Mouse (Mus musculus) kidney, postnatal 36 days (tissue): Measurements from ENCODE around the gene P3h2.
A peak's percentile ranks its signal among the peaks of the same experiment; 100 is the strongest.

Experiments
- DNase-seq, 2 experiments: peaks; one replicate each; pipeline ENCODE4 v3.0.0; 2021 to 2022; ENCODE audit warnings: mixed read lengths in 2 of 2

The P3h2 gene

DNA sequence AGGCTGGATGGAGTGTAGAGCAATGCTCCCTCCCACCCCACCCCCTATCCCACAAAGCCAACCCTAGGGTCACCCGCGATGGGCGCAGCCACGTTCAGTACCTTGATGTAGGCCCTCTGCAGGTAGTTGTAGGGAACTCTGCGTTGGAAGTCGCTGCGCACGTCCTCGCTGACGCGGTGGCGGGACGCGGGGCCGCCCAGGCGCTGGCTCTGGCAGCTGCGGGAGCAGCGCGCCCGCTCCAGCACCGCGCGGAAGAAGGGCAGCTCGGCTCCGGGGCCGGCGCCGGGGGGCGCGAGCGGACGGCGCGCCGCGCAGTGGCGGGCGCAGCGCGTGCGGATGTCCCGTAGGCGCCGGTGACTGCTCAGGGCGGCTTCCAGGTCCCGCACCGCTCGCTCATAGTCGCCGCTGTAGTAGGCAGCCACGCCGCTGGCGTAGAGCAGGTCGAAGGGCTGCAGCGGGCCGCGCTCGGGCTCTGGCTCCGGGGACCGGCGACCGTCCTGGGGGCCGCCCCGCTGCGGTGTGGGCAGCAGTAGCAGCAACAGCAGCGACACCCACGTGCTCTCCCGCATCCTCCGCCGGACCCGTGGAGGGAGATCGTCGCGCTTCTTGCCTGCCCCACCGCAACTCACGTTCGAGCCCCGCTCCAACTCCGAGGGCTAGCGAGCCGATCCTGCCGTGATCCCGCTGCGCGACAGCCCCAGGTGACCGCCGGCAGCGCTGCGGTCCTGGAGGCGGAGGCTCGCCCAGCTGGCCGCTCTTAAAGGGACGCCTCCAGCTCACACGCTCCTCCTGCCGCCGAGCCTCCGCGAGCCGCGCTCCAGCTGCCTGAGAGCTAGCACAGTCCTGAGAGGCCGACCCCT is at the start of gene P3h2:
Gene P3h2 (minus strand): TSS at position 670 of the 860 bp plus-strand sequence.
- peak; percentile 78 to 87 for DNase-seq

DNA sequence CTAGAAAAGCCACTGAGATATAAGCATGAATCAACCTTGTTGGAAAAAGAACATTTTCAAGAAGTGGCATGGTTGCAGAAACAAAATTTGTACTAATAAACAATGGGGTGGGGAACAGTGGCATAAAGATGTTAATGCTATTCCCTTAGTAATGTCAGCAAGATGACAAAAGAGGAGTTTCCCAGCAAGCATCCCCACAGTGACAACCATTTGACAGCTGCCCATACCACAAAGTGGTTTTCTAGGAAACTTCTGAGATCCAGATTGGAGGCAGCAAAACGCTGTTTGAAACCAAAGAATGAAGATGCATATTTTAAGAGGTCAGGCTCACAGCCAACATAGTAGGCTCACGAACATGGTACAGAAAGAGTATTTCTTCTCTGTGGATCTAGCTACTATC is 46.7 kb upstream of the P3h2 start:
- DNase-seq: no peak

DNA sequence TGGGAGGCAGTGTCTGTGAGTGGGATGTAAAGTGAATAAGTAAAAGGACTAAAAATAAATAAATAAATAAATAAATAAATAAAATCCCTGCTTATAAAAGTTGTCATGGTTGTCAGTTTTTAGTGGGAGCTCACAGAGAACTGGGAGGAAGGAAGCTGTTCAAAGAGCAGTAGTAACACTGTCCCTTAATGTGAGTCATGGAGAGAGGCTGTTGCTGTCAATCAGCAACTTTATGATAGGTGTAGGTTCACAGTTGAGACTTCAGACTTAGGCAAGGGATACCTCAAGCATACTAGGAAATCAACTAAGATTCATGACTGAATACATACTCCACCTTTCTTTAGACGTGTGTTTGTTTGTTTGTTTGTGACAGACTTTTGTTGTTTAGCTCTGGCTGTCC is 45.4 kb upstream of the P3h2 start:
- no peak for DNase-seq

DNA sequence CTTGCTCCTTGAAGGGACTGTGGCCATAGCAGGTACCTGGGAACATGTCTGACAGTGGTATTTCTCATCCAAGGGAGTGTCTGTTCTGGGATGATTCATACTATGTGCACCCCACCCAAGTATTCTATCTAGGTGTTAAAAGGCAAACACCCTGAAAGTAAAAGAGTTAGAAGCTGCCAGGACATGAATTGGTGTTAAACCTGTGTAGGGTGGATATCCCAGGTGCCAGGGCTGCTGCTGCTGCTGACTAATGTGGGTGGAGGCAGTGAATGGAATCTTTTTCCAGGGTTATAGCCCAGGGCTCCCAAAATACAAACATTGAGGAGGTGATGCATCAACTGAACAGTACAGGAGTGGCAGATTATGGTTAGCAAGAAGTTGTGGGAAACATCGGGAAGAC is 41.3 kb upstream of the P3h2 start:
- DNase-seq: no peak

DNA sequence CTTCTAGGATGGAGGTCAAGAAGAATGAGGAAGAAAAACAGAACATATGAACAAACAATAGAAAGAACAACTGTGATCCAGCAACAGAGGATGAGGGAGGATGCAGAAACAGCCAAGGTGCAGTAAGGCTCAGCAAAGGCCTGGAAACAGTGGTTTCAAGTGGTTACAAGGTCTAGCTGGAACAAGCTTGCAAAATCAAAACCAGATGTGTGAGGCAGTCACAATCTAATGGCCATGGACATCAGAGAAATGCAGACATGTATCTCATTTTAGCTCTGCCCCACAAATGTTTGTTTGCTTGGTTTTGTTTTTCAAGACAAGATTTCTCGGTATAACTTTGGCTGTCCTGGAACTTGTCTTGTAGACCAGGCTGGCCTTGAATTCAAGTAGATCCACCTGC is 25.5 kb upstream of the P3h2 start:
- no peak for DNase-seq

DNA sequence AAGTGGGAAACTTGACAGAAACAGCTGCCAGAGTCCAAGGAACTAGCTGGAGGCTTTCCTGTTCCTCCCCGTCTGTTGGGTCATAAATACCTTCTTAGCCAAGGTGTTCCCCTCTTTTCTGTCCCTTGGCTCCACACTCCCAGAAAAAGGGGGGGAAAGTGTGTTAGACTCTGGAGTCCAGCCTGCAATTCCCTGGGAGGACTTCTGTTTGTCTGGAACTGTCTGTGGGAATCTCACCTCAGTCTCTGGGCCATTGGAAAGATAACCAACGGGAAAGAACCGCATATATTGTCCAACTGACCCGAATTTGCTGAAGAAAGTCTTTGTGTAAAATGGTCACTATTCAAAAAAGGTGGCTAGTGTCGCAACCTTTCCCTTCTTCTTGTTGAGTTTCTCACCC is 1.0 kb upstream of the P3h2 start:
- DNase-seq: no peak

DNA sequence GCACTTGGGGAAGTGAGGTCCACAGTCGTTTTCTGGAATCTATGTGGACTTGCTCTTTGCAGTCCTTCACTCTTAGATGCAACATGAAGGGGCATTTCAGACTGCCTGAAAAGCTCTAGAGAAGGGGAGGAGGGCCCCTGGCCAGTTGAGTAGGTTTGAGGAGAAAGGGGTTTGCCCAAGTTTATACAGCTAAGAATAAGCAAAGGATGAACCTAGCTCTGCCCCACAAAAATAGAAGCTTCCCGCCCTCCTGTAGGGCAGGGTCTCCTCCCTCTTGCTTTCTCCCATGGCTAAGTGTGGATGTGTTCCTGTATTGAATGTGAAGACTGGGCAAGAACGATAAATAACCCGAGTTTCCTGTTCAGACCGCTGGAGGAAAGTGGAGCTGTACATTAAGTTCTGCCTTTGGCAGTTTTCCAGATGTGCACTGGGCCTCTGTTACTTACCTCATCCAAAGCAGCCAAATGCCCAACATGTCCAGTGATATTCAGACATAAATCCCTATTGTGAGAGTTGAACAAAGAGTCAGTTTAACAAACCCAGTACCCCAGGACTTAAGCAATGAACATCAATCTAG is 545 bp upstream of the P3h2 start:
- DNase-seq: no peak

DNA sequence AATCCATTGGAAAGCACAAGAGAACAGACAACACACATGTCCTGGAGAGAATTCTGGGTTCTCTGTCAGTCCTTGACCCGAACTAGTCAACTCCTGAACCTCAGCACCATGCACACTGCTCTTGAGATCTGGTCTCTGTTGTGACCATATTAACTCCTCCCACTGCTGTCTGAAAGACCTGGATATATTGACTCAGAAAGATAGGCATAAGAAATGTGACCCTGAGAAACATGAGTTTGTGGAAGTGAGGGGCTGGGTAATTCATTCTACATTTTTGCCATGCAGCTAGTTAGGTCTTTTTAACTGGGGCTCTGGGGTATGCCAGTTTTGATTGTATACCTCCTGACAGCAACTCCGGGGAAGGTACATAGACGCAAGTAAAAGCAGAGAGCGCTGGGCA is 1.3 kb downstream of the P3h2 start:
- DNase-seq: no peak

DNA sequence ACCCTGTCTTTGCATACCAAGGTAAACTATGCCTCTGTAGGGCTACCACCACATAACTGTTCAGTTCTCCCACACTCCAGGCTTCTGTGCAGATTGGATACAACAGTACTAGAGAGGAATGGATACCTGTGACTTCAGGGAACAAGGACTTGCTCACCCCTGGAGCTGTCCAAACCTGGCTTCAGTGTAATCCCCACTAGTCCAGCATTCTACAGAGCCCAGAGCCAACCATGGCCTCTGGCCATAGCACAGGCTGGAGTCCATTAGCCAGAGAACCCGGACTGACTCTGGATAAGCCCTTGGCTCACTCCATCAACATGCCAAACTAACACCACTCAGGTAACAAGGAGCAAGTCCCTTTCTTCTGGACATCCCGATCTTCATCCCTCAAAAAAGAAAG is 2.7 kb downstream of the P3h2 start:
- DNase-seq: peak in 1 of 2 experiments; percentile 52

DNA sequence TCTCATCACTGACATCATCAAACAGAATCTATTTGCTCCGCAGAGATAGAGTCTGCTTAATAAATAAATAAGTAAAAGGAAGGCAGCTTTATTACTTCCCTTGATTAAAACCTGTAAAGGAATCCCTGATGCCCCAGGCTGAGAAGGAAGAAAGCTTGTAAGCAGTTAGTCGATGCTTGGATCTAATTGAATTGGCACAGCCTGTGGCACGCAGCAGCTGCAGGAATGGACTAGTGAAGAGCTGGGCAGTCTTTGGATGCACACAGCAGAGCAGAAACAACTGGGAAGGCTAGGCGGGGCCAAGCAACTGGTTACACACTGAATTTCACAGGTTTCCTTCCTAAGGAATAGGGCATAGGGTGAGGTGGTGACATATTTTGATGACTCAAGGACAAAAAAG is 5.4 kb downstream of the P3h2 start:
- DNase-seq: peak in 1 of 2 experiments; percentile 38

DNA sequence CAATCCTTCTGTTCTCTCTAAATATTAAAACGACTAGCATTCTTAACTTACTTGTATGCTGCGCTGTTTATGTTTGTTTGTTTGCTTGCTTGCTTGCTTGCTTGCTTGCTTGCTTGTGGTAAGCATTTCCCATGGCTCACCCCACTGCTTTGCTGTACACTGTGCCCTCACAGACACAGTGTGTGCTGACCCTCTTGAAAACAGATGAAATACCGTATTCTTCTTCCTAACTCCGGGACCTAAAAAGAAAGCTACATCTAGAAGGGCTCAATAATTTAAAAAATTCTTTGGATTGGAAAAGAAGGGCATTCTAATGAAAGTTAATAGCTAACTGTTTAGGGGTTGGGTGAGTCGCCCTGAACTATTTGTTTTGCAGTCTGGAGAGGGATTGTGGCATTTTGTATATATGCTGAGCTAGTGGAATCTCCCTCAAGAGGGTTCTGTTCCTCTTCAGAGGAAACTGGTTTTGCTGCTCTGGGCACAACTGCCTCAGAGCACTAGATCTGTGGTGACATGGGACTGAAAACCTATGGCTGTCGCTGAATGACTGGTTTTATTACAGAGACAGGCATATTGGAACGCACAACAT is 9.8 kb downstream of the P3h2 start:
- DNase-seq: peak in 1 of 2 experiments; percentile 57

DNA sequence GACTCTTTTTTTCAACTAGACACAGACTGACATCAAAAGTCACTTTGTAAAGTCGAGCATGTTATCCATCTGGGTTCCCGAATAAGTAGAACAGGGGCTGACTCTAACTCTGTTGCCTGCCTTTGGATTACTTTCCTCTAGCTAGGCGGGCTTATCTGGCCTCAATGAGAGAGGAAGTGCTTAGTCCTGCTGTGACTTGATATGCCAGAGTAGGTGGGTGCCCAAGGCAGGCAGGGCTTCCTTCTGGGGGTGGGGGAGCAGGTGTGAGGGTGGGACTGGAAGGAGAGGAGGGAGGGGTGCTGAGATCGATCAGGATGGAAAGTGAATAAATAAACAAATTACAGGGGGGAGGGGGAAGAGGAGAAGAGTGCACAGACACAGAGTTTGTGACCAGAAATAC is 11.7 kb downstream of the P3h2 start:
- DNase-seq: no peak

DNA sequence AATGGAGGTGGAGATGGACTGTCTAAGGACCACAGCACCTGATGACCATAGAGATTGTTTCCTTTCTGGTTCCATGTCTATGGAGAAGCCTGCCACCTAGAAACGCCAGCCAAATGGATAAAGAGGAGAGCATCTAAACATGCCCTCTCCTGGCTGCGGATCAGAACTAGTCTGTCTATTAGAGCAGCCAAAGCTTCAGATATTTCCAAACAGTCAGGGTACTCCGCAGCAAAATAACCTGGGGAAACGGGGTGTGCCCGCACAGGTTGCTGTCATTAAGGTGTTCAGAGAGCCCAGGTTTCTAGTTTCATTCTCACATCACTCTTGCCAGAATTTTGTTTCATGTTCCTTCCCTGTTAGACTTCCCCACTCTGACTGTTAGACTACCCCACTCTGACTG is 16.6 kb downstream of the P3h2 start:
- no peak for DNase-seq

DNA sequence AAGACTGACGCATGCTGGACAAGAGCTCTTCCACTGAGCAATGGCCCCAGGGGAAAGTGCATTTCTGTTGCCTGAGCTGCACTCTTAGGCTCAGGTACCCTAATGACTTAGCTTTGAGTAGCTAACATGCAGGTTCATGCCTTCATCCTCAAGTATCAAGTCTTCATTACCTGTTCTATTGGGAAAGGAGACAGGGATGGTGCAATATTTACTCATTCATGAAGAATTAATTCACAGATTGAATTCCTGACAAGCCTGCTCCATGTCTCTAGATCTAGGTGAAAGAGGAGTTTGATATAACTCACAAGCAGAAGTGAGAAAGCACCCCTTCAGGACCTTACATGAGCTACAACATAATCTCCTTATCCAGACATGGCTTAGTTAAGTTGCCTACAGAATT is 17.3 kb downstream of the P3h2 start:
- DNase-seq: no peak

DNA sequence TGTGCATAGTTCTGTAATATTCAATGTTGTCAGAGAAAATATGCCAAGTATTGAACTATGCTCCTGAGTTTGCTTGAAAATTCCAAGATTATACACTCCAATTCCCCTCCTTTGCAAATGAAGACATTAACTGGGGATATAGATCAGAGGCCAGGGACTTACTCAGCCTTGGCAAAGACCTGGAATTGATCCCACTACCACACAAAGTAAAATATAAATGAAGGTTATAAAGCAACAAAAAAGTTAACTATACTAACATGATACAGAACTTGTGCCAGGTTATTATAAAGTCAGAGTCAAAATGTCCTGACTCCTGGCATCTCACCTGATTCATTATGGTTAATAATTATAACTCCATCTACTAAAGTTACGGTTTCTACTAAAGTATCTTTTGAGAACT is 18.6 kb downstream of the P3h2 start:
- DNase-seq: no peak

DNA sequence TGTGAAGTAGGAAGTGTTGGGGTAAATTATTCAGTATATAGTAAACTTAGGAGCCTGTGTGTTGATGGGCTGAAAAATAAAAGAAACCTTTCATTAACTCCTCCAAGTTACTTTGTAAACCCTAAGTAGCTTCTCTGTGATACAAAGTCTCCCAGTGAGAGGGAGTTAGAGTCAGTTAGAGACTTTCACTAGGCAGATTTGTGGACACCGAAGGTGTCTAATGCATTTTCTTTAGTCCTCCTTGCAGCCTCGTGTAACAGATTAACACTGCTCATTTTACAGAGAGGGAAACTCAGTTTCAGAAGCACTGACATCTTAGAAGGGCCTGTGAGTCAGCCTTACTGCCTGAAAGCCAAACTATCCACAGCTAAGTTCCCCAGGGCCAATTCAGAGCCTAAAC is 20.4 kb downstream of the P3h2 start:
- no peak for DNase-seq

DNA sequence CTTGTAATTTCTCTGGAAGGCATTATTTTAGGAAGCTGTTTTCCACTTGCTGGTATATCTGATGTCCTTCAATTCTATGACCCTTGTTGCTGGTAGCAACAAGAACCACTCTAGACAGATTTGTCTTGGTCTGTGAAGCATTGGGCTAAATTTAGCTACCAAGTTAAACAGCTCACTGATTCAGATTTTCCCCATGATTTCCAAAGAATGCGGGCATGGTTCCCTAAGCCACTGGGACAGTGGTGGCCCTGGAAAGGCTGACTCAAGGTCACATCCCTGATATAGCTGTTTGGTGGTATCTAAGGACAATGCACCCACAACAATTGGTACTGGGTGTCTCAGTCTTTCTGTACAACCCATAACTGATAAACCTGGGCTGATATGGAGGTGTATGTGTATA is 22.8 kb downstream of the P3h2 start:
- DNase-seq: peak; percentile 73 to 91

DNA sequence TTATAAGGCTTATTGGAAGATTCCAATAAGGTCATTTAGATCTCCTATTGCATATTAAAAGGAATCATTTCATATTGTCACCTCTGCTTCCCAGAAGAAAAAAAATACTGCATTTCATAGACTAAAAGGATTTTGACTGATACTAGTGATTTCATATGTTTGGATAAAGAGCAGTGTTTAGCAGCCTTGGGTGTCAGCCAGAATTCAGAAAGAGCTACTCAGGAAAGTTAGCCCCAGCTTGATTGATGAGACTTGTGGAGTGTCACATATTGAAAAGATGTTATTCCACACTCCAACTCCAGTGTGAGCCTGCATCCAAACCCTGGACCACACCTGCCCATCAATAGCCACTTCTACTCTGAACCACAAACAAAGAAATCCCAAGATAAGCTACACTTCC is 23.2 kb downstream of the P3h2 start:
- no peak for DNase-seq

DNA sequence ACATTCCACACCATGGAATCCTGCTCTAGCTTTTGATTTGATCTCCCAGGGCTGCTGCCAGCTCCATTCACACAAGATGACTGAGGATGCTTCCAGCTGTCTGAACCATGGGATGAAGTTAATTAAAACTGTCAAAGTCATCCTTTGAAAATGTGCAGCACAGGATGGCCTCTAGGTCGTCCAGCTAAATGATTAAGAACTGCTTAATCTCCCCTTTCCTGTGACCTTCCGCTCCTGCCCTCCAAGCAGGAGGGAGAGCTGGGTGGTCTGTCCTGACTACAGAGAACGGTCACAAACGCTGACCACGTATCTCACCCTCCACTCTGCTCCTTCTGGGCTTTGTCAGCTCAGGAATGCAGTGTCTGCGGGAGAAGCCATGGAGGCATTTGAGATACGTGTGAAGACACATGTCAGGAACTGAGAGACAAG is 26.6 kb downstream of the P3h2 start:
- DNase-seq: no peak

DNA sequence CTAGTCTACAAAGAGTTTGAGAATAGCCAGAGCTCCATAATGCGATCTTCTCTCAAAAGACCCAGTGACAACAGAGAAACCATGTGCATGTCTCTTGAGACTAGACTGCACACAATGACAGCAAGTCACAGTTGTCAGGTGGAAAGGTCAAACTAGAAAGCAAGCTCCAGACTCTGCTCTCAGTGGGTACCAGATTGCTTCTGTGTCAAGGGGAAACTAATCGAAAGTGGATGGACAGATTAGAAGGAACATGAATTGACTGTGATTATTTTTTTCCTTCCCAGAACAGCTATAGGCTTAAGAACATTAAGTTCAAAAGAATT is 27.5 kb downstream of the P3h2 start:
- no peak for DNase-seq

DNA sequence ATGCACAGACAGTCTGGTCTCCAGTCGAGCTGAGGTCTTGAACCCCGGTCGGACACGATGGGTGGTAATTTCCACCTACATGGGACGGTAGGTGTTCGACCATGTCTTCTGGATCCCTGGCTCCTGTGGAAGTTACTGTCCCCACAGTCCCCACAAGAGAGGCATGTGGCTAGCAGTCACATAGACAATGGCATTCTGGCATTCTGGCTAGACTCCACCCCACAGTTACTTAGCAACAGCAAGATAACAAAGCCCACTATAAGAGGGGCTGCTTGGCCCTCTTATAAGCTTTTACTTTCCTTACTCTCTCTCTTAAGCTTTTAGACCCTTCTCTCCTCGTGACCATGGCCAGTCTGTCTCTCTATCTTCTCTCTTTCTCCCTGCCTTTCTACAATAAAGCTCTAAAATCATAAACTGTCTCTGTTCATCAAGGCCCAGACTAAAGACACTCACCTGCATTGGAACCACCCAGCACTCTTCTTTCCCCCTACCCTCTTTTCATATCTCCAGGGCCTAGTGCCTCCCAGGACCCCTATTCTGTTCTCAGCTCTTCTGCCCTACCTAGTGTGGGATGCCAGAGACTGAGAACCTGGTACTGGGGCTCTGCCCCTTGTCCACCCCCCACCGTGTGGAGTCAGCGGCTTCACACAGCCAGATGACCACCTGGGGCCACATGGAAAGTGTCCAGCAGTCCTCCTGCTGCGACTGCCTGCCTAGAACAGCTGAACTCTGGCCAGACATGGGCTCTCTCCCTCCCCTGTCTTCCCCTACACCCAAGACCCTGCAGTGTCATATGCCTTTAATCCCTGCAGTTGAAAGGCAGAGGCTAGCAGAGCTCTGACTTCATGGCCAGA is 28.1 kb downstream of the P3h2 start:
- DNase-seq: peak; percentile 88 to 90

DNA sequence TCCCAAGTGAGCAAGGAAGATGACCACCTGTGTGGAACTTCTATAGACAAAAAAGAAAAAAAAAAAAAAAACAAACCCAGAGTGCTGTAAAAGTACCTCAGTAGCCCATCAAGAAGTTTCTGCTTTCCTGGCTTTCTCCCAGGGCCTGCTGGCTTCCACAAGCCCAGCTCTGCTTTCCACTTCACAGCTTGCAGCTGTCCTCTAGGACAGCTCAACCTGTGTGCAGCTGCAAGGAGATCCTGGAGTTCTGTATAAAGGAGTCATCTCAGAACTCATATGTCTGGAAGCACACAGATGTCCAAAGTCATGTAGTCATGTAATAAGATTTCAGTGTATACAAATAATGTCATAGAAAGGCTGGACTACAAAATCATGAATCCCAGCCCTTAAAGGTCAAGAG is 30.5 kb downstream of the P3h2 start:
- DNase-seq: no peak

DNA sequence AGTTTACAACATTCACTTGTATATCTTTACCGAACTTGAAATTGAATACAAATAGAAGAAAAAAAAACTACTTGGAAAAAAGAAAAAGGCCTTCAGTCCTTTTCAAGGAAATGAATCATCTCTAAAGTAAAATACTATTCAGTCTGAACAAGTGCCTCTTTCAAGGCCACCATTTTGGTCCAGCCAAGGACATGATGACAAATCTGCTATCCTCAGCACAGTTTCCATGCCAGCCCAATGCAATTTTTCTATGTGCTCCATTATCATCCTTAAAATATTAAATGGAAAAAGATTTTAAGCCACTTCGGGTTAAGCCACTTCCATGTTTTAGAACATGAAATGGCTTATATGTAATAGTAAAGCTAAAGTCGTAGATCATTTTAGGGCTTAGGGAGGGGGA is 35.2 kb downstream of the P3h2 start:
- DNase-seq: no peak
